Mouse (Mus musculus): ENCODE measurements around the gene Dhdh. TPM values are rescaled to one million over a fixed set of nuclear protein-coding genes. Genes with fewer than 3 reads are reported as not detected.

Gene Dhdh
- polyA plus RNA-seq, 1 experiment from 2014 or later: 3.7 TPM

DNA sequence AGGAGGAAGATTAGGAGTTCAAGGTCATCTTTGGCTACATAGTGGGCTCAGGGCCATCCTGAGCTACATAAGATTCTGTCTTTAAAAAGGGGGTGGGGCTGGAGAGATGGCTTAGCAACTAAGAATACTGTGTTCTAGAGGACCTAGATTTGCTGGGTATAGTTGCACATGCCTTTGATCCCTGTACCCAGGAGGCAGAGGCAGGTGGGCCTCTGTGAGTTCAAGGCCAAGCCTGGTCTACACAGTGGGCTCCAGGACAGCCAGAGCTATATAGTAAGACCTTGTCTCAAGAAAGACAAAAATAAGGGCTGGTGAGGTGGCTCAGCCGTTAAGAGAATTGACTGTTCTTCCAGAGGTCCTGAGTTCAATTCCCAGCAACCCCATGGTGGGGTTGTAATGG, 38.6 kb downstream of the Dhdh start:
- Histone ChIP-seq H3K27ac (ENCODE audit: low read length) (no peak overlapping the region), H3K9me3 (ENCODE audit: control insufficient read depth, low read length) (no peaks in the 10 kb centered on the region), H3K4me1 (replicated peaks; ENCODE audit: control insufficient read depth, insufficient read depth, low read length) (no peaks in the 10 kb centered on the region; the same call in 1 of the 2 replicates), H3K4me3 (ENCODE audit: low read length) (no peak overlapping the region), H3K4me2 (ENCODE audit: low read depth, low read length) (no peak overlapping the region), H3K9ac (ENCODE audit: low read length) (no peak overlapping the region), H3K36me3 (ENCODE audit: control insufficient read depth, insufficient read depth, low read length) (peaks cover 40% of the 10 kb centered on the region), H3K27me3 (ENCODE audit: control insufficient read depth, insufficient read depth, low read depth, low read length) (no peaks in the 10 kb centered on the region)
- ATAC-seq (ENCODE audit: low read depth): no peak
- 83% methylated on average over 1 of the region's 1 CpGs for whole genome bisulfite sequencing

GRCm38 (mm10) chr7:45447325-45447990, 41.1 kb downstream of the Dhdh start:
- ATAC-seq (ENCODE audit: low read depth): peak; percentile 41; the same call in 1 of the 2 replicates
- no peak overlapping the region for H3K27ac ChIP-seq (ENCODE audit: low read length)
- H3K4me2 ChIP-seq (ENCODE audit: low read depth, low read length): no peak overlapping the region
- H3K36me3 ChIP-seq (ENCODE audit: control insufficient read depth, insufficient read depth, low read length): peaks cover 44% of the 10 kb centered on the region
- H3K4me1 ChIP-seq (replicated peaks; ENCODE audit: control insufficient read depth, insufficient read depth, low read length): no peaks in the 10 kb centered on the region; the same call in 1 of the 2 replicates
- H3K27me3 ChIP-seq (ENCODE audit: control insufficient read depth, insufficient read depth, low read depth, low read length): no peaks in the 10 kb centered on the region
- H3K9ac ChIP-seq (ENCODE audit: low read length): no peak overlapping the region
- WGBS: 30% methylated on average over 11 of the region's 11 CpGs
- H3K9me3 ChIP-seq (ENCODE audit: control insufficient read depth, low read length): no peaks in the 10 kb centered on the region
- no peak overlapping the region for H3K4me3 ChIP-seq (ENCODE audit: low read length)

DNA sequence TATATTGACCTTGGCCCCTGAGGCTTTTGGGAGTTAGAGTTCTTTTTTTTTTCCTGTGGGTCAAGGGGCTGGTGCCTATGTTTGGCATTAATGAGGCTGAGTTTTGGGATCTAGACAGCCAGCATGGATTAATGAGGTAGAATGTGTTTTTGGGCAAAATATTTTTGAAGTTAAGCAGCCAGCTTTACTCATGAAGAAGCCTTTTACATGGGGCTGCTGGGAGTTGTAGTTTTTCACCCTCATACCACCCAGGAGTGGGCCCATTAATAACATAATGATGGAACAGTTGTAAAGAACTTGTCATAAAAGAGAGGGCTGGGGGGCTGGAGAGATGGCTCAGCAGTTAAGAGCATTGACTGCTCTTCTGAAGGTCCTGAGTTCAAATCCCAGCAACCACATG, 42.0 kb downstream of the Dhdh start:
- Histone ChIP-seq H3K4me2 (ENCODE audit: low read depth, low read length) (no peak overlapping the region), H3K36me3 (ENCODE audit: control insufficient read depth, insufficient read depth, low read length) (peaks cover 39% of the 10 kb centered on the region)
- ATAC-seq (ENCODE audit: low read depth): no peak

DNA sequence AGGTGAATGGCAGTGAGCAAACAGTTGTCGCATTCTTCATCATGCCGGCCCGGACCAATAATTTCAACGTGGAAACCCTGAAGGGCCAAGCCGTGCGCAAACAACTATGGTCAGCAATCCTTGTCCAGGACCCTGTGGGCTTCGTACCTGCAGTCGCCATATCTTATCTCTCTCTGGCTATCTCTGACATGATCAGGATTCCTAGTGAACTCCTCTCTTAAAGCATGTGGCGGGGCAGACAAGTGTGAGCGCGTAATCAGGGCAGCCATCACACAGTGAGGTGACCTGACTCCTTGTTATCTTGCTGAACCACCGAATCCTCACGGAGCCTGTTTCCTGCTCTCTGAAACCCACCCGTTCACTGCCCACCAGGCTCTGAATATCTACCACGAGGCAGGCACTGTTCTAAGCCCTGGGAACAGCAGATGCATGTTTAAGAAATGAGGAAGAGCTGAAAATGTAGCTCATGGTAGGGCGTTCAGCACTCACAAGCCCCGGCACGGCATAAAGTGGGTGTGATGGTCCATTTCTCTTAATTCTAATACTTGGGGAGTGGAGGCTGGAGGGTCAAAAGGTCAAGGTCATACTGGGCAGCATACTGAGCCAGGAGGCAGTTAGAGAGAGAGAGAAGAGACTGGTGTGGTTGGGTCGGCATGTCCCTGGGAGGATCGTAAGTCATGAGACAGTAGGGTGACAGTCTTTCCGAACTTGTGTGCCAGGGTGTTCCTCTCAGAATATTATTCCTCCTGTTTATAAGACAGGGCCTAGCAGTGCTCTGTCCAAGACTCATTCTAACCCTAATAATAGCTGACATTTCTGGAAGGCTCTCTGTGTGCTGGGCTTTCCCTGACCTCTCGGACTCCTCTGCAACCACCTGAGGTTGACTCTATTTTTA, 44.8 kb downstream of the Dhdh start:
- Histone ChIP-seq H3K36me3 (ENCODE audit: control insufficient read depth, insufficient read depth, low read length) (peaks cover 43% of the 10 kb centered on the region), H3K4me3 (ENCODE audit: low read length) (no peak overlapping the region), H3K4me2 (ENCODE audit: low read depth, low read length) (no peak overlapping the region), H3K27me3 (ENCODE audit: control insufficient read depth, insufficient read depth, low read depth, low read length) (no peaks in the 10 kb centered on the region), H3K9ac (ENCODE audit: low read length) (no peak overlapping the region), H3K27ac (ENCODE audit: low read length) (no peak overlapping the region), H3K9me3 (ENCODE audit: control insufficient read depth, low read length) (no peaks in the 10 kb centered on the region), H3K4me1 (replicated peaks; ENCODE audit: control insufficient read depth, insufficient read depth, low read length) (no peaks in the 10 kb centered on the region; the same call in 1 of the 2 replicates)
- ATAC-seq (ENCODE audit: low read depth): no peak
- 67% methylated on average over 22 of the region's 22 CpGs for WGBS

More for the DNA sequence above, 42.0 kb downstream of the Dhdh start:
- Histone ChIP-seq H3K27ac (ENCODE audit: low read length) (no peak overlapping the region), H3K9me3 (ENCODE audit: control insufficient read depth, low read length) (no peaks in the 10 kb centered on the region), H3K4me1 (replicated peaks; ENCODE audit: control insufficient read depth, insufficient read depth, low read length) (no peaks in the 10 kb centered on the region; the same call in 1 of the 2 replicates), H3K9ac (ENCODE audit: low read length) (no peak overlapping the region), H3K27me3 (ENCODE audit: control insufficient read depth, insufficient read depth, low read depth, low read length) (no peaks in the 10 kb centered on the region), H3K4me3 (ENCODE audit: low read length) (no peak overlapping the region)

- no peak within 1 kb of the TSS for H3K27ac ChIP-seq (ENCODE audit: low read length)
- WGBS: 22% methylated on average over 19 of the region's 19 CpGs
- no peaks in the 10 kb centered on the region for H3K27me3 ChIP-seq (ENCODE audit: control insufficient read depth, insufficient read depth, low read depth, low read length)
- H3K4me3 ChIP-seq (ENCODE audit: low read length): no peak within 1 kb of the TSS
- H3K36me3 ChIP-seq (ENCODE audit: control insufficient read depth, insufficient read depth, low read length): peaks cover 11% of the 10 kb centered on the region
- no peaks in the 10 kb centered on the region for H3K9me3 ChIP-seq (ENCODE audit: control insufficient read depth, low read length)
- H3K4me1 ChIP-seq (replicated peaks; ENCODE audit: control insufficient read depth, insufficient read depth, low read length): peaks cover 33% of the 10 kb centered on the region
- peak within 1 kb of the TSS; percentile 18 for H3K4me2 ChIP-seq (ENCODE audit: low read depth, low read length)
- H3K9ac ChIP-seq (ENCODE audit: low read length): peak within 1 kb of the TSS; percentile 35
- ATAC-seq (ENCODE audit: low read depth): no peak
Measured at GRCm38 (mm10) chr7:45437521-45438276, 50.9 kb downstream of the Dhdh start, which contains the start of gene Ruvbl2. Ruvbl2 (minus strand) TSS chr7:45438096.

DNA sequence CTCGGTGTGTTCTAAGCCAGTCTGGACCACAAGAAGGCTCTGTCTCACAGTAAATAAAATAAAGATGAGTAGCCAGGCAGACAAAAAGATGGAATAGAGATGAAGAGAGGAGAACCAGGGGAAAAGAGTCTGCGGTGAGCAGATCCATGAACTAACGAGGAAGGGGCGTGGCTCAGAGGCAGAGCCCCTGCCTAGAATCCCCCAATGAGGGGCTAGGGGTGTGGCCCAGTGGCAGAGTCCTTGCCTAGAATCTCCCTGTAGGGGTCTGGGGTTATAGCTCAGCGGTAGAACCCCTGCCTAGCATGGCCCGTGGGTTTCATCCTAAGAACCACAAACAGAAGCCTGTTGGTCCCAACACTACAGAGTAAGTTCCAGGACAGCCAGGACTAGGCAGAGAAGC, 51.6 kb downstream of the Dhdh start:
- no peak overlapping the region for H3K4me3 ChIP-seq (ENCODE audit: low read length)
- H3K27me3 ChIP-seq (ENCODE audit: control insufficient read depth, insufficient read depth, low read depth, low read length): no peaks in the 10 kb centered on the region
- peaks cover 11% of the 10 kb centered on the region for H3K36me3 ChIP-seq (ENCODE audit: control insufficient read depth, insufficient read depth, low read length)
- no peaks in the 10 kb centered on the region for H3K9me3 ChIP-seq (ENCODE audit: control insufficient read depth, low read length)
- WGBS: 48% methylated on average over 6 of the region's 6 CpGs
- peak overlapping the region; percentile 35 for H3K9ac ChIP-seq (ENCODE audit: low read length)
- peaks cover 33% of the 10 kb centered on the region for H3K4me1 ChIP-seq (replicated peaks; ENCODE audit: control insufficient read depth, insufficient read depth, low read length)
- H3K27ac ChIP-seq (ENCODE audit: low read length): no peak overlapping the region
- ATAC-seq (ENCODE audit: low read depth): no peak
- peak overlapping the region; percentile 16 for H3K4me2 ChIP-seq (ENCODE audit: low read depth, low read length)

DNA sequence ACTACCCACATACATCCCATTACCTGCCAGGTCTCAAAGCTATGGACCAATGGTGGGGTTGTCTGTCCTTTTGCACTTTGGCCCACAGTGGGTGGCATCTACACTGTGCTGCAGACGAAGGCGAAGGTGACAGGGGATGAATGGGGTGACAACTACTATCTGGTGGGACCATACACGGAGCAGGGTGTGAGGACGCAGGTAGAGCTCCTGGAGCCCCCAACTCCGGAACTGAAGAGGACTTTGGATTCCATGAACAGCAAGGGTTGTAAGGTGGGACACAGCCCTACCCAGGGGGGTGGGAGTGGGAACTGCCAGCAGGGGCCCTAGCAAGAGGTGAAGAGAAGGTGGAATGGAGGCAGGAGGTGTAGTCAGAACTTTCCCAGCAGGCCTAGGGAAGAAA, 52.2 kb downstream of the Dhdh start:
- no peak for ATAC-seq (ENCODE audit: low read depth)
- H3K27ac ChIP-seq (ENCODE audit: low read length): no peak overlapping the region
- peak overlapping the region; percentile 75 for H3K4me2 ChIP-seq (ENCODE audit: low read depth, low read length)
- H3K9ac ChIP-seq (ENCODE audit: low read length): peak overlapping the region; percentile 26; the same call in 1 of the 2 replicates
- H3K4me3 ChIP-seq (ENCODE audit: low read length): no peak overlapping the region
- no peaks in the 10 kb centered on the region for H3K27me3 ChIP-seq (ENCODE audit: control insufficient read depth, insufficient read depth, low read depth, low read length)
- WGBS: 79% methylated on average over 5 of the region's 5 CpGs
- peaks cover 33% of the 10 kb centered on the region for H3K4me1 ChIP-seq (replicated peaks; ENCODE audit: control insufficient read depth, insufficient read depth, low read length)
- H3K9me3 ChIP-seq (ENCODE audit: control insufficient read depth, low read length): no peaks in the 10 kb centered on the region
- peaks cover 14% of the 10 kb centered on the region for H3K36me3 ChIP-seq (ENCODE audit: control insufficient read depth, insufficient read depth, low read length)

- 1% methylated on average over 16 of the region's 16 CpGs for WGBS
- no peak for ATAC-seq (ENCODE audit: low read depth)
- H3K36me3 ChIP-seq (ENCODE audit: control insufficient read depth, insufficient read depth, low read length): peaks cover 10% of the 10 kb centered on the region
Measured at GRCm38 (mm10) chr7:45435038-45435437, 53.6 kb downstream of the Dhdh start.

More at GRCm38 (mm10) chr7:45435038-45435437, 53.6 kb downstream of the Dhdh start:
- peak overlapping the region; percentile 69 for H3K4me3 ChIP-seq (ENCODE audit: low read length)
- H3K4me2 ChIP-seq (ENCODE audit: low read depth, low read length): peak overlapping the region; percentile 75
- peak overlapping the region; percentile 92 for H3K27ac ChIP-seq (ENCODE audit: low read length)
- peak overlapping the region; percentile 89 for H3K9ac ChIP-seq (ENCODE audit: low read length)
- peaks cover 33% of the 10 kb centered on the region for H3K4me1 ChIP-seq (replicated peaks; ENCODE audit: control insufficient read depth, insufficient read depth, low read length)
- no peaks in the 10 kb centered on the region for H3K9me3 ChIP-seq (ENCODE audit: control insufficient read depth, low read length)
- no peaks in the 10 kb centered on the region for H3K27me3 ChIP-seq (ENCODE audit: control insufficient read depth, insufficient read depth, low read depth, low read length)
